Mouse (Mus musculus) embryo, embryonic 10.5 days (tissue): ENCODE data around the gene Gm12184.
"Not testable (repeated sequence)": the region's sequence is repeated elsewhere in the genome, so short reads cannot be mapped to it uniquely, and the experiment has no call there.

Source experiments
- DNase-seq: peaks from one replicate; pipeline ENCODE4 v3.0.0-alpha.2; 2015; ENCODE audit warnings: low spot score

The Gm12184 gene

GRCm38 (mm10) chr11:48825979-48826751, at the start of gene Gm12184, which contains the start of gene Trim7:
TSS of gene Gm12184 (minus strand) at chr11:48826655.
TSS of gene Trim7 (plus strand) at chr11:48826140.
- DNase-seq, result not testable (repeated sequence)

DNA sequence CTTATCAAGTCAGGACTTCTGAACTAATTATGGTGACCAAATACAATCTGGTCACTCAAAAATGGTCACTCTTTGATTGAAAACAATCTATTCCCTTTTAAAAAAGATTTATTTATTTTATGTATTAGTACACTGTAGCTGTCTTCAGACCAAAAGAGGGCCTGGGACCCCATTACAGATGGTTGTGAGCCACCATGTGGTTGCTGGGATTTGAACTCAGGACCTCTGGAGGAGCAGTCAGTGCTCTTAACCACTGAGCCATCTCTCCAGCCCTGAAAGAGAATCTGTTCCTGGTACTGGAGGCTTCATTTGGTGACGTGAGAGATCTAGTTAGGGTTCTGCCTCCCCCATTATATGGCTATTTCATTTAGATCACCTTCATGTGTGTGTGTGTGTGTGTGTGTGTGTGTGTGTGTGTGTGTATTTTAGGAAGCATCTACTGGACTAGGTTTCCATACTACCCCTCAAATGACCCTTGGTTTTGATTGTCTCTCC, 48.9 kb upstream of the Gm12184 start:
- not testable (repeated sequence) for DNase-seq

DNA sequence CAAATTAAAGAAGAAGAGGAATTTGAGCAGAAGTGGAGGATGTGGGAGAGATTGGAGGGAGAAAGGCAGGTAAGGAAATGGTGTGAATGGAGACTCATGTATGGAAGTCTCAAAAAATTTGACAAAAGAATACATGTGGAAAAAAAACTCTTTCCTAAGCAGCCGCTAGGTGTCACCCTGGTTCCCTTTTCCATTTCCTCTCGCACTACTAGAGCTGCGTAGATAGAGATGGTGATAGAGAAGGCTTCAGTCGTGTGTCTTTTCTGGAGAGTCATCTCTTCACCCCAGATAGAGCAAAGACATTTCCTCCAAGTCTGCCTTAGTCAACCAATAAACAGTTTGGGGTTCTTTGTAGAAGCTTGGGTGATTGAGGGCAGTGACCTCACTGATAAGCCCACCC, 48.0 kb upstream of the Gm12184 start:
- DNase-seq, result peak; percentile 81

DNA sequence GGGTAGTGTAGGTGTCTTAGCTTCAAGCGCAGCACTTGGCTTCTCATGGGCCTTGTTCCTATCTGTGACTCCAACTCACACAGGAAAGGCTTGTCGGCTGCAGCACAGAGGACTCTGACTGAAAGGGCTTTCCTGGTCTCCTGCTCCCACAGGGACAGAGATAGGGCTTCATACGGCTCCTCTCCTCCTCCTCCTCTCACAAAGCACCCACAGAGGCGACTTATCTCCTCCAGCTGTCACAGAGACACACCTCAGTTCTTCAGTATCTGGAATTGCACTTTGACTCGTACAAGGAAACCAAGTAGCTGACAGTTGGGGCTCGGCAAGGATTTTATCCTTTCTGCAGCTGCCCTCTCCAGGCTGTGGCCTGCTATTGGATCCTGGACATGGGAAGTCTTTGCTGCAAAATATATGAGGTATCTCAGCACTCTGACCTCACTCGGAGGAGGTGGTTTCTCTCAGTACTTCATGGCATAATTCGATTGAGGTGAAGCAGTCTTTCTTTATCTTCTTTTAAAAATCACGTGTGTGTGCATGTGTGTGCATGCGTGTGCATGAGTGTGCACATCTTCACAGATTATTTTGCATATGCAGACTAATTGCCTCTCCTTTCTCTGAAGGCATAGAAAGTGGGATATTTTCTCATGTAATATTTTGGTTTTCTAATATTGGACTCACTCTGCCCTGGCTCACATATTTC, 47.3 kb upstream of the Gm12184 start:
- no peak for DNase-seq

- DNase-seq, result no peak
Observed at GRCm38 (mm10) chr11:48872695-48873300, 46.3 kb upstream of the Gm12184 start.

- DNase-seq, result peak; percentile 52
Observed at GRCm38 (mm10) chr11:48871817-48872541, 45.5 kb upstream of the Gm12184 start.

DNA sequence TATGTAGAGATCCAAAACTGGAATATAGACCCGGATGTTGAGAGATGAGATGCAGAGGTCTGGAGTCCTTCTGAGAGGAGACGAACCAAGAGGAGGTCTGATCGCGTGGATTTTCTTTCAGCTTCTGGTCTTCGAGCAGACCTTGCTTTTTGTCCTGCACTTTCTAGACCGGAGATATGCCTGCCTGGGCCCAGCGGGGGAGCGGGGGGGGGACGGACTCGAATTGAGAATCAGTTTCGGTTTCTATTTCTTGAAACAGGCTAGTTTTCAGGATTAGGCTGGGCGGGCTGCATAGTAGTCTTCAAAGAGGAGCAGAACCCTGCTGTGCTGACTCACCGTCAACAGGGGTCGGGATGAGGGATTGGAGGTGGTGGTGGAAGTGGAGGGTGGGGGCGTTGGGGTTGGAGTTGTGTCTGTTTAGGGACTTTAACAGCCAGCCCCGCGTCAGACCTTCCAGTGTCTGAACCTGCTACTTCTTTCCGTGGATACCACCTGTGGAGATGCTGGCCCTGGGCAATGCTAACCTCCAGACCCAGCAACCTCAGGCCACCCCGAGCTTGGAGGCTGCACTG, 44.8 kb upstream of the Gm12184 start, which contains the start of gene Irgm1:
Gene Irgm1 (minus strand): TSS at position 483 of the 572 bp plus-strand sequence.
- peak; percentile 57 for DNase-seq

GRCm38 (mm10) chr11:48870781-48871180, 44.3 kb upstream of the Gm12184 start:
- DNase-seq, result peak; percentile 21

DNA sequence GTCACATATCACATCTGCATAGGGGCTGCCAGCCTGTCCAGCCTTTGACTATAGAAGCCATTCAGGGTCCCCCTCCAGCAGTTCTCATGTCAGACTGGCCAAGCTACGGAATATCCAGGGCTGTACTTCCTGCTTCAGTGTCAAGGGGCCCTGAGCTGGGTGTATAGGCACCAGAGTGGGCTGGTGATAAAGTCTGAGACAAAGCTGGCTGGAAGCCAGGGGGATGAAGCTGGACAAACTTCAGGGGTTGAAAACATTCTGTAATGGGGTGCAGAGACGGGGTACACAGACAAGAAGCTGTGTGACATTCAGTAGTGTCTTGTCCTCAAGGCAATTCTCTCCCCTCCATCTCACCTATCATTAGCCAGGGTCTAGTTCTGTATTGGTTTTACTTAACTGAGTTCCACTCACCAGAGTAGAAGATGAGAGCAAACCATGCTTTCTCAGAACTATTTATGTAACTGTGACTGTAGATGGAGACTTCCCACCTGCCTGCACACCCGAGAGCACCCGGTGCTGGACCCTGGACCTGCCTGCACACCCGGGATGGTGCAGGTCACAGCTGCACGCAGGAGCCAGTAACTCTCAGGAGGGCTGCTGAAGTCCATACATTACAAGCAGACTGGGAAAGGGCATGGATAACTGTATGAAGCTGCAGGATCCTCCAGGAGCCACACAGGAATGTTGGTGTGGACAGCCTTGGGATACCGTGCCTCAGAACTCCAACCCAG, 43.1 kb upstream of the Gm12184 start:
- no peak for DNase-seq

GRCm38 (mm10) chr11:48866481-48866880, 40.0 kb upstream of the Gm12184 start:
- no peak for DNase-seq

GRCm38 (mm10) chr11:48863808-48864207, 37.4 kb upstream of the Gm12184 start:
- no peak for DNase-seq

DNA sequence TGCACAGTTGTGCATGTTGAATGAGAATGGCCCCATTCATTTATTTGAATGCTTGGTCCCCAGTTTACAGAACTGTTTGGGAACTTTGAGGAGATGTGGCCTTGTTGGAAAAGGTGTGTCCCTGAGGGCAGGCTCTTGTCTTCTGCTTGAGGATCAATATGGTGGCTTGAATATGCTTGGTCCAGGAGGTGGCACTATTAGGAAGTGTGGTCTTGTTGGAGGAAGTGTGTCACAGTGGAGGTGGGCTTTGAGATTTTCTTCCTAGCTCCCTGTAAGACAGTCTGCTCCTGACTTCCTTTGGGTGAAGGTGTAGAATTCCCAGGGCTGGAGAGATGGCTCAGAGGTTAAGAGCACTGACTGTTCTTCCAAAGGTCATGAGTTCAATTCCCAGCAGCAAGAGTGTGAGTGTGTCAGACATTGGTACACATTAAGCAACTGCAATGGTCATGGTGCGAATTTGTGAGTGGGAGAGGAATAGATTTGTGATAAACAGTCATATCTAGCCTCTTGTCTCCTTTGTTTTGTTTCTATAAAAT, 36.4 kb upstream of the Gm12184 start:
- no peak for DNase-seq

DNA sequence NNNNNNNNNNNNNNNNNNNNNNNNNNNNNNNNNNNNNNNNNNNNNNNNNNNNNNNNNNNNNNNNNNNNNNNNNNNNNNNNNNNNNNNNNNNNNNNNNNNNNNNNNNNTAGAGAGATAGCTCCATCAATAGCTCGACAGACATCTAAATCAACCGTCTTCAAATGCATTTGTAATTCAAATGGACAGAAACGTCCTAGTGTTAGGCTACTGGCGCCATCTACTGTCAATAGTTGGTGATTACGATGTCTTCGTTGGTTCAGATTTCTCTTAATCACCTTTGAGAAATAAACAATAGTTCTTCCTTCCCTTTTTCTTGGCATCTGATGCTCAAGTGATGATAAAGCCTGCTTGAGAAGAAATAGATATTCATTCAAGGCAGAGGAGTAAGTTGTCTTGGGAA, 32.6 kb upstream of the Gm12184 start:
- DNase-seq, result peak; percentile 91

GRCm38 (mm10) chr11:48853474-48854180, 27.2 kb upstream of the Gm12184 start:
- peak; percentile 93 for DNase-seq

DNA sequence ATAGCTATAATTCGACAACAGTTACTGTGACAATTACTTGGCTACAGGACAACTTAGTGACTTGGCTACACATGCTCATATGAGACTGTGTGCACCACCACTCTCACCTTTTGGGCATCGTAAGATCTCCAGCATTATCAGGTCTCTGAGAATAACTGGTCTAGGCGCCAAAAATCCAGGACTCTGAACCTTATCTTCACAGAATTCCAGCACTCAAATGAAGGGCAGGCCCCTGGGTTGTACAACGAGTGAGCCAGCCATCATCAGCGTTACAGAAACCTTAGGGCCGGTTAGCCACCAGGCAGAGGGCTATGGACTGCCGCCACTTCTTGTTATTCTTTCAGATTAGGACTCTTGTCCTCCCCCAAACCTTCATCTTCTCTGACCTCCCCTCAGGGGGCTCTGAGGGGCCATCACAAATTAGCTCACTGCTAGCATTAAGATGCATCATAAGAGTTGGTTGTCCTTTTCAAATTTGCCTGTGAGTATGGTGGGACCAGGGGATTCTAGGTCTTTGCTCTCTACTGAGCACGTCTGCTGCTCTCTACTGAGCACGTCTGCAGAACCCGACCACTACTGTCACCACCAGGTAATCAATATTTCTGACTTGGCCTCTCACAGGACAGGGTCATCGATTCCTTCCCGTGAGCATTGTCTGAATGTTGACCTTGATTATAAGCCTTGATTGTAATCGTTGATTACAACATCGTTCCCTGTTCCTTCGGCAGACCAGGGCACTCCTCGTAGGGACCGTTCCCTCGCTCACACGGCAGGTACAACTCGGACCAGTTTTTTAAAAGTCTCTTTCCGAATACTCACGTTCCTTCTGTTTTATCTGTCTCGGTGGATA, 26.4 kb upstream of the Gm12184 start:
- no peak for DNase-seq

DNA sequence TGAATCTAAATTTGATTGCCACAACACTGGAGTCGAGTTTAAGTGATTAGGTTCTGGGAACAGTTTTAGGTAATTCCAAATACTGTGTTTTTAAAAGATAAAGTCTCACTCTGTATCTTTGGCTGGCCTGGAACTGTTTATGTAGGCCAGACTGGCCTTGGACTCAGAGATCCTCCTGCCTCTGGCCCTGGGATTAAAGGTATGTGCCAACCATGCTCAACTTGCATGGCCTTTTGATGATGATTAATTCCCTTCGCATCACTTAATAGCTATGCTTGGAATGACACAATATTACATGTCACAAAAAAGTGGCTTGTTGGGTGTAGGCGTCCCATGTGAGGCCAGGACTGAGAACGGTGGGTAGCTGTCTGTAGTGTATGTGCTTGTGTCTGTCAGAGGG, 25.7 kb upstream of the Gm12184 start:
- DNase-seq, result no peak

DNA sequence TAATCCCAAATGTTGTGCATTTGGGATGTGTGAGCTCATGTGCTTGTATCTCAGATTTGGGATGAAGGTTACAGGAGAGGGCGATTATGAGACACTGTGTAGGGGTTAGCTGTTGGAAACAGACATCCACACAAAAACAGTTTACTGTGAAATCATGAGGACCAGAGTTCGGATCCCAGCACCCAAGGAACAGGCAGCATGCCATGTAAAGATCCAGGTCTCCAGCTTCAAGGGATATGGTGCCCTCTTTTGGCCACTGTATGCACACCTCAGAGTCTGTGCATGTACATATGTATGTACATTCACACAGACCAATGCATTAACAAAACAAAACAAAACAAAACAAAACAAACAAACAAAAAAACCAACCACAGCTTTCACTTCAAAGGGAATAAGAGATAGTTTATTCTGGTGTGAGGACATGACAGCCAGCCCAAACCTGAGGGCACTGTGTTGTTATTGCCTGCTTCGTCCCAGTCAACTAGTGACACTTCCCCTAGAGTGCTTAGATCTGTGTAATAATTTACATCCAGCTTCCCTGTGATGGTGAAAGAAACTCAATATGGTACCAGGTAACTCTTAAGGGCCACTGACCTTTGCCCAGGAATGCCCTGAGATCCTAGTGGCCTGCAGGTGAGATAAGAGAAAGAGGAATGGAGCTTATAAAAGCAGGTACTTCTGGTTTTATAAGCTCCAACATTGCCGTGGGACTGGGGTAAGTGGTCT, 25.0 kb upstream of the Gm12184 start:
- no peak for DNase-seq

DNA sequence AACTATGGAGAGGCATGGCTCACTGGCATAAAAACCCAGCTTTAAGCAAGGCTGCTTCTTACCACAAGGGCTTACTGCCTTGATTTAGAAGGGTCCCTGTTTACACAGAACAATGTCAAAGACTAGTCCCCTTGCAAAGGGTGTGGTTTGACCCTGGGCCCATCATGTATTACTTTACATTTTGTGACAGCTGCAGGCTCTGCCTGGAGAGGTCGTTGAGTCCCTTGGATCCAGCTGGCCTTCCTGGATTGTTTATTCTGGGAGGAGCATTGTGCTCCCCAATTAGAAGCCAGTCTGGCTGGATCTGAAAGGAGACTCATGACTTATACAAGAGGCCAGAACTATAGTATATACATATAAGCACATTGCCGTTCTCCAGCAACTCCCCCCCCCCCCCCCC, 23.8 kb upstream of the Gm12184 start:
- DNase-seq, result no peak
